Mouse (Mus musculus): Measurements from ENCODE around the gene Speer2. TPM values are rescaled to one million over a fixed set of nuclear protein-coding genes. Genes with fewer than 3 reads are reported as not detected.

The Speer2 gene
- not detected for total RNA-seq (2023)

DNA sequence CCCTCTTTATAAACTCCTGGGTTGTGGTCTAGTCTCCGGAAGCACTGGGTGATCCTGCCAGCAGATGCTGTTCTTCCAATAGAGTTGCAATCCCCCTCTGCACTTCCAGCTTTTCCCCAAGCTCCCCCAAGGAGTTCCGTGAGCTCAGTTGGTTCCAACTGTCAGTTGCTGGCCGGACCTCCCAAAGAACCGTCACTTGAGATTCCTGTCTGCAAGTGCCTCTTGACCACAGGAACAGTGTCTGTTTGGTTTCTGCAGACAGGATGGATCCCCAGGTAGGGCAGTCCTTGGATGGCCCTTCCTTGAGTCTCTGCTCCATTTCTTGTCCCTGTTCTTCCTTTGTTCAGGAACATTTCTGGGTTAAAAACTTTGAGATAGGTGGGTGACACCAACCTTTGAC is at the start of gene Speer2:
Gene Speer2 (minus strand): TSS at position 101 of the 400 bp plus-strand sequence.

